Mouse (Mus musculus) liver, embryonic 16.5 days (tissue): ENCODE results near the gene Thbs3. TPM values are rescaled to one million over a fixed set of nuclear protein-coding genes. Genes with fewer than 3 reads are reported as not detected.

Source experiments
- ATAC-seq: fragments of 200-750 bp; cut with Nextera tagmentation; 2 replicates; pipeline ENCODE4 v1.8.0; 2017; ENCODE audit warnings: low read depth, mild to moderate bottlenecking, moderate number of reproducible peaks, moderate library complexity
- H3K27ac ChIP-seq: fragments of 300-500 bp; sonication (generic); 2 replicates; pipeline ENCODE4 v1.5.1; 2014; ENCODE audit warnings: mild to moderate bottlenecking, low read length
- H3K27me3 ChIP-seq: fragments of 300-500 bp; sonication (generic); 2 replicates; pipeline ENCODE4 v1.6.1; 2014; ENCODE audit warnings: low read depth, low read length, mixed read lengths; ENCODE audit not compliant: control insufficient read depth, insufficient read depth
- H3K36me3 ChIP-seq: fragments of 300-500 bp; sonication (generic); 2 replicates; pipeline ENCODE4 v1.6.1; 2014; ENCODE audit warnings: mild to moderate bottlenecking; ENCODE audit not compliant: control insufficient read depth, insufficient read depth
- H3K4me1 ChIP-seq: fragments of 300-500 bp; sonication (generic); 2 replicates; pipeline ENCODE4 v1.6.1; 2014; ENCODE audit warnings: low read depth, low read length, mixed read lengths; ENCODE audit not compliant: control insufficient read depth
- H3K4me2 ChIP-seq: fragments of 300-500 bp; sonication (generic); 2 replicates; pipeline ENCODE4 v1.6.1; 2014; ENCODE audit warnings: low read depth, low read length, mixed read lengths
- H3K4me3 ChIP-seq: fragments of 300-500 bp; sonication (generic); 2 replicates; pipeline ENCODE4 v1.5.1; 2014; ENCODE audit warnings: low read depth, mild to moderate bottlenecking, low read length
- H3K9ac ChIP-seq: fragments of 300-500 bp; sonication (generic); 2 replicates; pipeline ENCODE4 v1.6.1; 2014; ENCODE audit warnings: low read depth, low read length
- H3K9me3 ChIP-seq: fragments of 300-500 bp; sonication (generic); replicated peaks from 2 replicates; pipeline ENCODE4 v1.6.1; 2016; ENCODE audit warnings: low read length; ENCODE audit not compliant: control insufficient read depth
- WGBS: fragments of 180-500 bp; shearing (Covaris S2); extraction: QIAGEN DNeasy Blood & Tissue Kit; methylation state at CpG from one replicate; pipeline ENCODE4 v1.1.7; 2014; ENCODE audit not compliant: insufficient replicate concordance; 5-methylcytosine and 5-hydroxymethylcytosine counted together
- polyA plus RNA-seq: library from polyadenylated mRNA; unstranded; fragments of >200 nt; fragmentation: Nextera tagmentation; extraction: Ambion mirVana; gene quantifications from 2 replicates; pipeline ENCODE4 v1.2.1, GENCODE M21; 2015

Thbs3 gene
- polyA plus RNA-seq, 1 experiment from 2014 or later, result 2.0 TPM

DNA sequence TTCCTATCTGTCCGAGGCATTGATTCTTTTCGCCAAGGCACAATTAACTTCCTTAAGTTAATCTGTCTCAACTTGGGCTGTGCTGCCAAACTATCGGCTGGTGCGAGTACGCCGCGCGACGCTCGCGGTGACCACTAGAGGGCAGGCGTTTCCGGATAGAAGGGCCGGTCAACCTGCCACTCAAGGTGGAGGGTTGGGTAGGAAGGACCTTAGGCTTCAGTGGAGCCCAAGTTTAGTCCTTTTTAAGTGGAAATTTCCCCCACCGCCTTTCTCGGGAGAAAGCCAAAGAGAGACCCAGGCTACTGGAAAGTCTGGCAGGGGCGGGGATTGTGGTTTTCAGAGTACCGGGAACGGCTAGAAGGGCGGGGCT is 13.2 kb downstream of the Thbs3 start:
- peak overlapping the region; percentile 74 for H3K4me2 ChIP-seq
- peak overlapping the region; percentile 57 for H3K4me3 ChIP-seq
- peak; percentile 49 for ATAC-seq
- H3K9ac ChIP-seq, result no peak overlapping the region
- no peaks in the 10 kb centered on the region for H3K9me3 ChIP-seq
- H3K27me3 ChIP-seq, result peaks cover 51% of the 10 kb centered on the region
- H3K4me1 ChIP-seq, result peaks cover 15% of the 10 kb centered on the region
- WGBS, result under 1% methylated on average over 20 of the region's 20 CpGs
- H3K27ac ChIP-seq, result no peak overlapping the region
- H3K36me3 ChIP-seq, result no peaks in the 10 kb centered on the region

DNA sequence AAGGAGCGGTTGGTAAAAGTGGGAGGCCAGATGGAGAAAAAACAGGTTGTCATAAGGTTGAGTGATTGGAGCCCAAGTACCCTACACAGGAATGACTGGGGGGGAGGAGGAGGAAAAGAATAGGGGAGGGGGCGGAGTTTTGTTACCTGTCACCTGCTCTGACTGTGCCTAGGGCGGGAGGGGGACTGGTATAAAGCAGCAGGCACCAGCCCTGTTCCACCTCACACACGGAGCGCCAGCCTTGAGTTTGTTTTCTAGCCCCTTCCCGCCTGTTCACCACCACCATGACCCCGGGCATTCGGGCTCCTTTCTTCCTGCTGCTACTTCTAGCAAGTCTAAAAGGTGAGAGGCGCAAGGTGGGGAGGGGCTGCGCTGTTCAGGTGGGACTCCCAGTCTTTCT is 13.9 kb downstream of the Thbs3 start, which contains the start of gene Muc1:
Gene Muc1 (plus strand): TSS at position 222 of the 400 bp plus-strand sequence.
- H3K4me2 ChIP-seq, result peak within 1 kb of the TSS; percentile 74
- H3K27me3 ChIP-seq, result peaks cover 51% of the 10 kb centered on the region
- H3K36me3 ChIP-seq, result no peaks in the 10 kb centered on the region
- ATAC-seq, result no peak
- H3K9ac ChIP-seq, result no peak within 1 kb of the TSS
- peak within 1 kb of the TSS; percentile 57 for H3K4me3 ChIP-seq
- no peaks in the 10 kb centered on the region for H3K9me3 ChIP-seq
- H3K4me1 ChIP-seq, result peaks cover 15% of the 10 kb centered on the region
- 32% methylated on average over 10 of the region's 10 CpGs for WGBS
- no peak within 1 kb of the TSS for H3K27ac ChIP-seq

DNA sequence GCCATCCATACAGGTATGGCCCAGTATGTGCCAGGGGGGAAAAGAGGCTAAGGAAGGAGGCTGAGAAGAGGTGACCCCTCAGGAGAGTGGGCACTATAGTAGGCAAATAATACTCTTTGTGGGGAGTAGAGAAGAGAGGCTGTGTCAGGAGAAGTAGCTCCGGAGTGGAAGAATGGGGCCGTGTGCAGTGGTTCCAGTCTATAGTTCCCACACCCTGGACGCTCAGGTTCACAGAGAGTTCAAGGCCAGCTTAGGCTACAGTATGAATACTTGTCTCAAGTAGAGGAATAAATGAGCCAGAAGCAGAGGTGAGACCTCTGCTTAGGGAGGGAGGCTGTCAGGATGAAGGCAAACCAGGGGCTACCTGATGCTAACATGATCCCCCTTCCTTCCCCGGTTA is 14.3 kb downstream of the Thbs3 start:
- Histone ChIP-seq H3K4me2 (no peak overlapping the region), H3K4me1 (peaks cover 15% of the 10 kb centered on the region), H3K9me3 (no peaks in the 10 kb centered on the region), H3K27me3 (peaks cover 51% of the 10 kb centered on the region), H3K36me3 (no peaks in the 10 kb centered on the region), H3K27ac (no peak overlapping the region), H3K9ac (no peak overlapping the region), H3K4me3 (no peak overlapping the region)
- WGBS, result 66% methylated on average over 4 of the region's 4 CpGs
- no peak for ATAC-seq

DNA sequence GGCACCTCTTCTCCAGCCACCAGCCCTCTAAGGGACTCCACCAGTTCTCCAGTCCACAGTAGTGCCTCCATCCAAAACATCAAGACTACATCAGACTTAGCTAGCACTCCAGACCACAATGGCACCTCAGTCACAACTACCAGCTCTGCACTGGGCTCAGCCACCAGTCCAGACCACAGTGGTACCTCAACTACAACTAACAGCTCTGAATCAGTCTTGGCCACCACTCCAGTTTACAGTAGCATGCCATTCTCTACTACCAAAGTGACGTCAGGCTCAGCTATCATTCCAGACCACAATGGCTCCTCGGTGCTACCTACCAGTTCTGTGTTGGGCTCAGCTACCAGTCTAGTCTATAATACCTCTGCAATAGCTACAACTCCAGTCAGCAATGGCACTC is 15.6 kb downstream of the Thbs3 start:
- no peak for ATAC-seq
- Histone ChIP-seq H3K27me3 (peaks cover 47% of the 10 kb centered on the region), H3K4me3 (no peak overlapping the region), H3K27ac (no peak overlapping the region), H3K4me2 (no peak overlapping the region), H3K36me3 (no peaks in the 10 kb centered on the region), H3K9me3 (no peaks in the 10 kb centered on the region), H3K9ac (no peak overlapping the region), H3K4me1 (peaks cover 15% of the 10 kb centered on the region)
- 53% methylated on average over 2 of the region's 2 CpGs for WGBS

DNA sequence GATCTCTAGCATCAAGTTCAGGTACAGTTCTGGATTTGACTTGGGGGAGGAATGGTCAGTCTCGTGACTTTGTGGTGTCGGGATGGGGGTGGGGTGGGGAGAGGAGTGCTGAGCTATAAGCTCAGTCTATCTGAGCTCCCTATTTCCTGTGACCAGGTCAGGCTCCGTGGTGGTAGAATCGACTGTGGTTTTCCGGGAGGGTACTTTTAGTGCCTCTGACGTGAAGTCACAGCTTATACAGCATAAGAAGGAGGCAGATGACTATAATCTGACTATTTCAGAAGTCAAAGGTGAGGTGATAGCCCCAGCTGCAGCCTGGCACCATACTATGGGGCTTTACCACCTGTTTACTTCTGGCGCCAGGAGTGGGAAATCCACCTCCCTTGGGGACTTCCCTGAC is 16.4 kb downstream of the Thbs3 start:
- H3K4me1 ChIP-seq, result peaks cover 15% of the 10 kb centered on the region
- no peaks in the 10 kb centered on the region for H3K36me3 ChIP-seq
- H3K27me3 ChIP-seq, result peaks cover 40% of the 10 kb centered on the region
- no peak overlapping the region for H3K27ac ChIP-seq
- 23% methylated on average over 7 of the region's 7 CpGs for WGBS
- no peak overlapping the region for H3K4me2 ChIP-seq
- H3K9me3 ChIP-seq, result no peaks in the 10 kb centered on the region
- no peak overlapping the region for H3K4me3 ChIP-seq
- H3K9ac ChIP-seq, result no peak overlapping the region
- ATAC-seq, result no peak

DNA sequence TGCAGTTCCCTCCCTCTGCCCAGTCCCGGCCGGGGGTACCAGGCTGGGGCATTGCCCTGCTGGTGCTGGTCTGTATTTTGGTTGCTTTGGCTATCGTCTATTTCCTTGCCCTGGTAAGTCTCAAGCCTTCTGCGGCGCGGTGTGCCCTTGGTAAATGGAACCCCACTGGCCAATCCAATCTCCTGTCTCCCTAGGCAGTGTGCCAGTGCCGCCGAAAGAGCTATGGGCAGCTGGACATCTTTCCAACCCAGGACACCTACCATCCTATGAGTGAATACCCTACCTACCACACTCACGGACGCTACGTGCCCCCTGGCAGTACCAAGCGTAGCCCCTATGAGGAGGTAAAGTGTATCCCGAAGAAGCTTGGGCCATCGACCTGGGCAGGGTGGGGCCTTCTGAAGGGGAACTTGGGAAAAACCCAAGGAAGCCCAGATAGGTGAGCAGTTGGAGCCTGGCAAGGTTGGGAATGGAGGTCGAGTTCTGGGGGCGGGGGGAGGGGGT is 16.8 kb downstream of the Thbs3 start:
- Histone ChIP-seq H3K9ac (no peak overlapping the region), H3K4me2 (no peak overlapping the region), H3K27ac (no peak overlapping the region), H3K36me3 (no peaks in the 10 kb centered on the region), H3K9me3 (no peaks in the 10 kb centered on the region), H3K4me3 (no peak overlapping the region), H3K27me3 (peaks cover 35% of the 10 kb centered on the region), H3K4me1 (peaks cover 15% of the 10 kb centered on the region)
- 60% methylated on average over 16 of the region's 16 CpGs for WGBS
- no peak for ATAC-seq

DNA sequence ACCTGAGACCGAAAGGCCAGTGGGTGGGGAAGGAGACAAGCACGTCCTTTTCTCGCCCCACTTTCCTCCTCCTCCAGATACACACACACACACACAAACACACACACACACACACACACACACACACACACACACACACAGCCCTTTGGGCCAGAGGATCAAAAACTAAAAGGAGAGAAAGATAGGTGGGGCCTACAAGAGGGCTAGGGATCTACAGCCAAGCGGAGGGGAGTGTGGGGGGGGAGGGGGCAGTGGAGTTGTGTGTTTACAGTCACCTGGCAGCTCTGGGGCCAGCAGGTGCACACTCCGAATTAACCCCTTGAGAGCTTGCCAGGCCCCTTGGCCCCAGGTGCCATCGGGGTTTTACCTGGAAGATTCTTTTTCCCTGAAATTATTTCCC is 17.6 kb downstream of the Thbs3 start:
- Histone ChIP-seq H3K9ac (no peak overlapping the region), H3K9me3 (no peaks in the 10 kb centered on the region), H3K36me3 (no peaks in the 10 kb centered on the region), H3K4me1 (peaks cover 9% of the 10 kb centered on the region), H3K27me3 (peaks cover 27% of the 10 kb centered on the region), H3K4me2 (no peak overlapping the region), H3K4me3 (no peak overlapping the region), H3K27ac (no peak overlapping the region)
- WGBS, result 63% methylated on average over 6 of the region's 6 CpGs
- ATAC-seq, result no peak

DNA sequence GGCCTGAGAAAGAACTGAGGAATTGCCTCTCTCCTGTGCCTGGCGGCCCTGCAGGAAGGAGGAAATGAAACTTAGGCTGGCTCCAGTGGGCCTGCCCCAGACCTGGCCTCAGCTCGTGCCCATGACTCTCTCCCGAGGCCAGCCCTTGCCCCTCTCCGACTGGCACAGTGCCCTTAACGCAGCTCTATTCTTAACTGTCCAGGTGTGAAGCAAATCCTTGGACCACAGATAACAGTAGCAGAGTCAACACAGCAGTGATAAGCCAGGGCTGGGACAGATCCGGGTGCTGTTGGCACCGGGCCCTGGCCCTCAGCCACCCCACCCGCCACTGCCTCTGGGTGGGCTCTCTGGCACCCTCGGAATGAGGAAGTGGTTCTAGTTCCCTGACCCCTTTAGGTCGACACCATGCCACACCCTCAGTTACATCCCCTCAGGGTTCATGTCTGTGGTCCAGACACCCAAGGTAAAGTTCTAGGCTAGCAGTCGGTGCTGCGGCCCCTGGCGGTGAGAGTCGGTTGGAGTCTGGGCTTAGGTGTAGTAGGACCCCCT is 18.7 kb downstream of the Thbs3 start:
- WGBS, result 35% methylated on average over 14 of the region's 14 CpGs
- Histone ChIP-seq H3K4me3 (no peak overlapping the region), H3K9ac (no peak overlapping the region), H3K4me1 (peaks cover 4% of the 10 kb centered on the region; the same call in 1 of the 2 replicates), H3K27me3 (peaks cover 22% of the 10 kb centered on the region), H3K27ac (no peak overlapping the region), H3K4me2 (no peak overlapping the region), H3K36me3 (no peaks in the 10 kb centered on the region), H3K9me3 (no peaks in the 10 kb centered on the region)
- no peak for ATAC-seq

DNA sequence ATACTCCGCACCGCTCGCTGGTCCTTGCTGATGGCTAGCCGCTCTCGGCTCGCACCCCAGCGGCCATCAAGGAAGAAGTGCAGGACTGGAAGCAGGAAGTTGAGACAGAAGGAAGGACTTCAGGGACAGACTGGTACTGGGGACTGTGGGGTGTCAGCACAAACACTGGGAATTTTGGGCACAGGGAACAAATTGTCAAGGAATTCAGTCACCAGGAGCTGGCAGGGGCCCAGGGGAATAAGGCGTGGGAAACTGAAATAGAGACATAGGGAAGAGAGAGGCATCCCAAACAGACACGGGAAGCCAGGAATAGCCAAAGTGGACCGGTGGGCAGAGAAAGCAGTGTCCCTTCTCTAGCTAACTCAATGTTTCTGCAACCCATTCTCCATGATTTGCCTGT is 21.5 kb downstream of the Thbs3 start:
- H3K27ac ChIP-seq, result no peak overlapping the region
- whole genome bisulfite sequencing, result 78% methylated on average over 10 of the region's 10 CpGs
- peaks cover 3% of the 10 kb centered on the region; the same call in 1 of the 2 replicates for H3K4me1 ChIP-seq
- no peak overlapping the region for H3K4me2 ChIP-seq
- H3K9ac ChIP-seq, result no peak overlapping the region
- peaks cover 3% of the 10 kb centered on the region for H3K27me3 ChIP-seq
- H3K4me3 ChIP-seq, result no peak overlapping the region
- ATAC-seq, result no peak
- H3K9me3 ChIP-seq, result no peaks in the 10 kb centered on the region
- no peaks in the 10 kb centered on the region for H3K36me3 ChIP-seq
